Mouse (Mus musculus) ES-Bruce4 (cell line): ENCODE data around the gene Gdi1.

Source experiments
- CTCF ChIP-seq: IDR thresholded peaks from one replicate; pipeline ENCODE4 v1.8.1; 2011; ENCODE audit warnings: low read depth, low read length
- EP300 ChIP-seq: IDR thresholded peaks from 2 replicates; pipeline ENCODE4 v1.6.1; 2011; ENCODE audit warnings: low read depth, low read length; ENCODE audit not compliant: insufficient read depth
- POLR2A ChIP-seq: IDR thresholded peaks from one replicate; pipeline ENCODE4 v1.8.1; 2011; ENCODE audit warnings: low read length; ENCODE audit not compliant: insufficient read depth

DNA sequence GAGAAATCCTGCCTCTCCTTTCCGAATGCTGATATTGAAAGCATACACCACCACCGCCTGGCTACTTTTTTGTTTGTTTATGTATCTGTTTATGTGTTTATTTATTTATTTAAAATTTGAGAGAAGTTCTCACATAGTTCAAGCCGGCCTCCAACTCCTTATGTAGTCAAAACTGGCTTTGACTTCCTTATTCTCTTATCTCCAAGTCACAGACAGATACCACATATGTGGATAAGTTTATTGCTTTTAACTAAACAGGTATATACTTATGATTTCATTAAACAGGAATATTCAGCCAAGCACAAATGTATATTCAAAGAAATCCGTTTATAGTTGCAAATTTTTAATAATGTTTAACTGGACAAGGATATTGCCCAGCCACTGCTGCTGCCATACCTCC is 11.4 kb upstream of the Gdi1 start:
- TF ChIP-seq CTCF (no peak), POLR2A (no peak), EP300 (no peak)
